In the genomic region with DNA sequence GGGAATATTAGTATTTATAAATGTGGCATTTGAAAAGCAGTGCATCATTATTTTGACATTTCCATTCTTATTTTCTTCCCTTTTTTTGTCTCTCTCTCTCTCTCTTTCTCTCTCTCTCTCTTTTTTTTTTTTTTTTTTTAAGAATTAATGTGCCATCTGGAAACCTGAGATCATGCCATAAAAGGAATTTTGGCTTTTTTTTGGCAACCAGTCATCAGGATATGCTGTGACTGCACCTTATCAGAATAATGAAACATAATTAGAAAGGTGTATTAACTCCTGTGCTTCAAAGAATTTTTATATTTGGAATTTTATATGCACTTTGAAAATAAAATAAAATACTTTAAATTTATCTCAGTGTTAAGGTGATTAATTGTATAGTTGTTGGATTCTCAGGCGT, we compare ENCODE assay signal across 21 mouse cellular contexts. TPM values are rescaled to one million over a fixed set of nuclear protein-coding genes. Genes with fewer than 3 reads are reported as not detected.
DNase-seq lines count a peak whose midpoint lies in the region; ATAC-seq and TF ChIP-seq lines count a peak whose summit lies in the region.
"Had no signal": no experiment of that assay in that cellular context is flagged by ENCODE, and none has a peak within 500 bp of the region (broad histone marks: within the 10 kb centered on the region; RNA-seq: fewer than 3 reads in every experiment).

No protein-coding gene starts in this region.

- H3K4me1 ChIP-seq in forebrain, embryonic 14.5 days (ENCODE audit: control insufficient read depth, insufficient read depth, low read length), result 0 out of 2 replicates have a peak, but pooled peaks cover 3% of the 10 kb centered on the region
- H3K4me1 ChIP-seq in forebrain, embryonic 16.5 days (replicated peaks; ENCODE audit: control insufficient read depth, insufficient read depth, low read length), result peaks cover 4% of the 10 kb centered on the region; the same call in 1 of the 2 replicates
- no peaks in the 10 kb centered on the region for H3K4me1 ChIP-seq in midbrain, postnatal 0 days (ENCODE audit: insufficient read depth, low read length)
- no peaks in the 10 kb centered on the region for H3K4me1 ChIP-seq in midbrain, embryonic 11.5 days (ENCODE audit: control insufficient read depth, insufficient read depth, low read length)
- H3K4me1 ChIP-seq: embryonic facial prominence, embryonic 13.5 days; embryonic facial prominence, embryonic 15.5 days; forebrain, embryonic 12.5 days had no signal

- TF ChIP-seq POLR2A in brain, embryonic 14.5 days (IDR thresholded peaks at IDR 0.05; ENCODE audit: borderline replicate concordance, extremely low read depth, insufficient read depth, insufficient read length, poor library complexity, severe bottlenecking), result no peak

- H3K4me2 ChIP-seq in forebrain, embryonic 14.5 days (ENCODE audit: low read length), result no peak overlapping the region
- no peak overlapping the region for H3K4me2 ChIP-seq in forebrain, embryonic 16.5 days (ENCODE audit: low read length)
- H3K4me2 ChIP-seq in midbrain, postnatal 0 days (ENCODE audit: low read depth, low read length, poor library complexity, severe bottlenecking), result no peak overlapping the region
- H3K4me2 ChIP-seq in midbrain, embryonic 11.5 days, result no peak overlapping the region
- H3K4me2 ChIP-seq: embryonic facial prominence, embryonic 13.5 days; embryonic facial prominence, embryonic 15.5 days; forebrain, embryonic 12.5 days; forebrain, embryonic 15.5 days had no signal

- H3K27me3 ChIP-seq in forebrain, embryonic 14.5 days (replicated peaks; ENCODE audit: control insufficient read depth, insufficient read depth, low read length), result no peaks in the 10 kb centered on the region
- no peaks in the 10 kb centered on the region for H3K27me3 ChIP-seq in forebrain, embryonic 16.5 days (replicated peaks; ENCODE audit: control insufficient read depth, insufficient read depth, low read length)
- H3K27me3 ChIP-seq in midbrain, postnatal 0 days (ENCODE audit: insufficient read depth, low read length), result no peaks in the 10 kb centered on the region
- H3K27me3 ChIP-seq in midbrain, embryonic 11.5 days (ENCODE audit: control insufficient read depth, insufficient read depth, low read length), result no peaks in the 10 kb centered on the region
- H3K27me3 ChIP-seq: embryonic facial prominence, embryonic 13.5 days; embryonic facial prominence, embryonic 15.5 days; forebrain, embryonic 12.5 days; forebrain, embryonic 15.5 days had no signal

- peak; percentile 21 for DNase-seq in cerebellum, adult 9-11 months
- DNase-seq in cerebellum, postnatal 4 days (ENCODE audit: low spot score in 2 of 2), result no peak
- peak; percentile 62 for DNase-seq in forebrain, embryonic 14.5 days (ENCODE audit: low spot score)
- DNase-seq in midbrain, postnatal 0 days (ENCODE audit: low spot score), result peak; percentile 5
- no peak for DNase-seq in midbrain, embryonic 11.5 days (ENCODE audit: low spot score, missing footprints)
- DNase-seq in brain, embryonic 14.5 days (ENCODE audit: low read depth), result peak; percentile 67
- no peak for DNase-seq in thymus, postnatal 14 days
- DNase-seq: adrenal gland, adult 2 months; adrenal gland, postnatal 10 days; adrenal gland, postnatal 25 days; cerebellum, adult 8-10 months; embryo, embryonic 11 days had no signal

- H3K27ac ChIP-seq in forebrain, embryonic 14.5 days (ENCODE audit: low read depth, low read length), result no peak overlapping the region
- no peak overlapping the region for H3K27ac ChIP-seq in forebrain, embryonic 16.5 days (ENCODE audit: low read length)
- no peak overlapping the region for H3K27ac ChIP-seq in midbrain, postnatal 0 days (ENCODE audit: low read depth, low read length)
- H3K27ac ChIP-seq in midbrain, embryonic 11.5 days (ENCODE audit: low read depth, low read length), result no peak overlapping the region
- H3K27ac ChIP-seq: embryonic facial prominence, embryonic 13.5 days; embryonic facial prominence, embryonic 15.5 days; forebrain, embryonic 10.5 days; forebrain, embryonic 12.5 days had no signal

- no peak for TF ChIP-seq CTCF in midbrain, postnatal 0 days (IDR thresholded peaks at IDR 0.05)
- no peak for TF ChIP-seq CTCF in brain, embryonic 14.5 days (IDR thresholded peaks at IDR 0.05; ENCODE audit: borderline replicate concordance, extremely low read depth, insufficient read depth, insufficient read length)

- no peaks in the 10 kb centered on the region for H3K9me3 ChIP-seq in forebrain, embryonic 14.5 days (replicated peaks; ENCODE audit: control insufficient read depth, low read length)
- H3K9me3 ChIP-seq in forebrain, embryonic 16.5 days (ENCODE audit: control insufficient read depth, low read length), result no peaks in the 10 kb centered on the region
- no peaks in the 10 kb centered on the region for H3K9me3 ChIP-seq in midbrain, postnatal 0 days (ENCODE audit: low read length)
- H3K9me3 ChIP-seq in midbrain, embryonic 11.5 days (ENCODE audit: control insufficient read depth, low read length), result no peaks in the 10 kb centered on the region
- H3K9me3 ChIP-seq: embryonic facial prominence, embryonic 13.5 days; embryonic facial prominence, embryonic 15.5 days; forebrain, embryonic 10.5 days; forebrain, embryonic 12.5 days; forebrain, embryonic 15.5 days had no signal

- H3K9ac ChIP-seq in forebrain, embryonic 14.5 days (ENCODE audit: low read length), result no peak overlapping the region
- no peak overlapping the region for H3K9ac ChIP-seq in forebrain, embryonic 16.5 days (replicated peaks; ENCODE audit: low read depth, low read length)
- H3K9ac ChIP-seq in midbrain, postnatal 0 days (replicated peaks; ENCODE audit: low read length, poor library complexity, severe bottlenecking), result no peak overlapping the region
- no peak overlapping the region for H3K9ac ChIP-seq in midbrain, embryonic 11.5 days (ENCODE audit: low read length)
- H3K9ac ChIP-seq: embryonic facial prominence, embryonic 13.5 days; embryonic facial prominence, embryonic 15.5 days; forebrain, embryonic 12.5 days; forebrain, embryonic 15.5 days had no signal

- 40% methylated on average over 1 of the region's 1 CpGs for WGBS in forebrain, embryonic 14.5 days
- 48% methylated on average over 1 of the region's 1 CpGs for WGBS in forebrain, embryonic 16.5 days
- WGBS in midbrain, postnatal 0 days, result 85% methylated on average over 1 of the region's 1 CpGs
- WGBS in midbrain, embryonic 11.5 days, result 76% methylated on average over 1 of the region's 1 CpGs

- ATAC-seq in forebrain, embryonic 14.5 days, result peak; percentile 54; the same call in 1 of the 2 replicates
- no peak for ATAC-seq in forebrain, embryonic 16.5 days
- no peak for ATAC-seq in midbrain, postnatal 0 days (ENCODE audit: low FRiP score)
- no peak for ATAC-seq in midbrain, embryonic 11.5 days (ENCODE audit: low FRiP score)

- H3K4me3 ChIP-seq in forebrain, embryonic 14.5 days (ENCODE audit: low read depth, low read length), result no peak overlapping the region
- H3K4me3 ChIP-seq in forebrain, embryonic 16.5 days (replicated peaks; ENCODE audit: low read length), result no peak overlapping the region
- H3K4me3 ChIP-seq in midbrain, postnatal 0 days (ENCODE audit: low read depth, low read length), result no peak overlapping the region
- H3K4me3 ChIP-seq in midbrain, embryonic 11.5 days (ENCODE audit: low read depth, low read length), result no peak overlapping the region
- H3K4me3 ChIP-seq: embryonic facial prominence, embryonic 13.5 days; embryonic facial prominence, embryonic 15.5 days; erythroblast, embryonic 14.5 days; forebrain, embryonic 10.5 days; forebrain, embryonic 12.5 days; forebrain, embryonic 15.5 days had no signal

- no peaks in the 10 kb centered on the region for H3K36me3 ChIP-seq in forebrain, embryonic 14.5 days (ENCODE audit: control insufficient read depth, insufficient read depth, low read length)
- H3K36me3 ChIP-seq in forebrain, embryonic 16.5 days (ENCODE audit: control insufficient read depth, insufficient read depth), result no peaks in the 10 kb centered on the region
- no peaks in the 10 kb centered on the region for H3K36me3 ChIP-seq in midbrain, postnatal 0 days (ENCODE audit: insufficient read depth, low read length)
- H3K36me3 ChIP-seq in midbrain, embryonic 11.5 days (ENCODE audit: control insufficient read depth, insufficient read depth, low read length), result no peaks in the 10 kb centered on the region
- H3K36me3 ChIP-seq: embryonic facial prominence, embryonic 13.5 days; embryonic facial prominence, embryonic 15.5 days; forebrain, embryonic 10.5 days; forebrain, embryonic 12.5 days; forebrain, embryonic 15.5 days had no signal

RNA-seq across cellular contexts. Expression of a gene that starts 39.2 kb away (rescaled TPM):
- polyA plus RNA-seq in forebrain, embryonic 14.5 days (2014; fragmentation: Nextera tagmentation; extraction: Ambion mirVana), result 279 and 296 TPM in 2 replicates
- polyA plus RNA-seq in forebrain, embryonic 16.5 days (2015; fragmentation: Nextera tagmentation; extraction: Ambion mirVana), result 253 and 271 TPM in 2 replicates
- 87.4 and 119 TPM in 2 replicates for total RNA-seq in midbrain, postnatal 0 days (2014; rRNA removed)
- 184 and 197 TPM in 2 replicates for polyA plus RNA-seq in midbrain, postnatal 0 days (2015; fragmentation: Nextera tagmentation; extraction: Ambion mirVana)
- polyA plus RNA-seq in midbrain, embryonic 11.5 days (2014; fragmentation: Nextera tagmentation; extraction: Ambion mirVana), result 269 and 271 TPM in 2 replicates
- polyA plus RNA-seq in brain, embryonic 14.5 days (2012; rRNA removed), result 96.6 and 104 TPM in 2 replicates

RNA-seq across cellular contexts. Expression of a gene that starts 52.0 kb away (rescaled TPM):
- polyA plus RNA-seq in forebrain, embryonic 14.5 days (2014; fragmentation: Nextera tagmentation; extraction: Ambion mirVana), result 46.3 and 47.2 TPM in 2 replicates
- polyA plus RNA-seq in forebrain, embryonic 16.5 days (2015; fragmentation: Nextera tagmentation; extraction: Ambion mirVana), result 42.2 and 49.9 TPM in 2 replicates
- total RNA-seq in midbrain, postnatal 0 days (2014; rRNA removed), result 1.1 and 1.2 TPM in 2 replicates
- 0.07 and 0.60 TPM in 2 replicates for polyA plus RNA-seq in midbrain, postnatal 0 days (2015; fragmentation: Nextera tagmentation; extraction: Ambion mirVana)
- polyA plus RNA-seq in midbrain, embryonic 11.5 days (2014; fragmentation: Nextera tagmentation; extraction: Ambion mirVana), result 0.52 and 2.1 TPM in 2 replicates
- polyA plus RNA-seq in brain, embryonic 14.5 days (2012; rRNA removed), result 33.8 and 60.1 TPM in 2 replicates
- total RNA-seq: adrenal gland, adult 2 months; adrenal gland, postnatal 25 days; common myeloid progenitor, adult 5-6 weeks; MEL had no signal
- polyA plus RNA-seq: erythroblast, embryonic 14.5 days had no signal

Comparison
In these comparisons a context has a peak if more than half of its experiments do, and no peak if none do; other contexts are left out.
1. DNase-seq: peak in cerebellum, adult 9-11 months (single experiment), forebrain, embryonic 14.5 days (single experiment), midbrain, postnatal 0 days (single experiment) and brain, embryonic 14.5 days (single experiment); none in cerebellum, postnatal 4 days (0 of 2), midbrain, embryonic 11.5 days (single experiment) and thymus, postnatal 14 days (single experiment).
2. RNA of a gene that starts 52.0 kb away (polyA plus RNA-seq): 46.3 to 47.2 TPM in forebrain, embryonic 14.5 days, 42.2 to 49.9 TPM in forebrain, embryonic 16.5 days and 33.8 to 60.1 TPM in brain, embryonic 14.5 days; 0.52 to 2.1 TPM in midbrain, embryonic 11.5 days and 0.07 to 0.60 TPM in midbrain, postnatal 0 days; every median in the first group is over 10 times any median in the second.